Mouse (Mus musculus) c-Kit-positive CD71-positive TER-119-positive erythroid progenitor cells, embryonic 14.5 days (primary cell): ENCODE measurements around the gene 1700012A03Rik.

Experiments used
- DNase-seq: peaks from one replicate; pipeline ENCODE4 v3.0.0-alpha.2; 2013; ENCODE audit warnings: low spot score

Gene 1700012A03Rik

GRCm38 (mm10) chr6:32093312-32093711 lies 43.3 kb downstream of the 1700012A03Rik start:
- DNase-seq = no peak

- DNase-seq = no peak
Observed at GRCm38 (mm10) chr6:32105547-32106275, 55.7 kb downstream of the 1700012A03Rik start.
